Mouse (Mus musculus) heart, embryonic 11.5 days (tissue): Measurements from ENCODE around the gene Ctxn2. TPM values are rescaled to one million over a fixed set of nuclear protein-coding genes. Genes with fewer than 3 reads are reported as not detected.

Experiments used
- ATAC-seq: fragments of 200-750 bp; cut with Nextera tagmentation; replicated peaks from 2 replicates; pipeline ENCODE4 v1.8.0; 2017; ENCODE audit warnings: moderate library complexity; ENCODE audit not compliant: insufficient number of reproducible peaks, low FRiP score, low TSS enrichment
- H3K27ac ChIP-seq: fragments of 300-500 bp; sonication (generic); 2 replicates; pipeline ENCODE4 v1.5.1; 2014; ENCODE audit warnings: mild to moderate bottlenecking, low read depth, low read length
- H3K27me3 ChIP-seq: fragments of 300-500 bp; sonication (generic); 2 replicates; pipeline ENCODE4 v1.6.1; 2014; ENCODE audit warnings: mild to moderate bottlenecking, low read length, mixed read lengths; ENCODE audit not compliant: control insufficient read depth, insufficient read depth
- H3K36me3 ChIP-seq: fragments of 300-500 bp; sonication (generic); 2 replicates; pipeline ENCODE4 v1.6.1; 2014; ENCODE audit warnings: mild to moderate bottlenecking, low read length, moderate library complexity, mixed read lengths; ENCODE audit not compliant: control insufficient read depth, insufficient read depth
- H3K4me1 ChIP-seq: fragments of 300-500 bp; sonication (generic); 2 replicates; pipeline ENCODE4 v1.6.1; 2014; ENCODE audit warnings: low read length; ENCODE audit not compliant: control insufficient read depth, insufficient read depth
- H3K4me2 ChIP-seq: fragments of 300-500 bp; sonication (generic); 2 replicates; pipeline ENCODE4 v1.6.1; 2014; ENCODE audit warnings: mild to moderate bottlenecking, moderate library complexity
- H3K4me3 ChIP-seq: fragments of 300-500 bp; sonication (generic); 2 replicates; pipeline ENCODE4 v1.5.1; 2014; ENCODE audit warnings: low read depth, low read length
- H3K9ac ChIP-seq: fragments of 300-500 bp; sonication (generic); 2 replicates; pipeline ENCODE4 v1.6.1; 2014; ENCODE audit warnings: mild to moderate bottlenecking, low read depth, low read length, moderate library complexity
- H3K9me3 ChIP-seq: fragments of 300-500 bp; sonication (generic); replicated peaks from 2 replicates; pipeline ENCODE4 v1.6.1; 2016; ENCODE audit warnings: low read length; ENCODE audit not compliant: control insufficient read depth
- WGBS: fragments of 180-500 bp; shearing (Covaris S2); extraction: QIAGEN DNeasy Blood & Tissue Kit; methylation state at CpG from one replicate; pipeline ENCODE4 v1.1.7; 2014; ENCODE audit not compliant: insufficient replicate concordance; 5-methylcytosine and 5-hydroxymethylcytosine counted together
- polyA plus RNA-seq: library from polyadenylated mRNA; unstranded; fragments of >200 nt; fragmentation: Nextera tagmentation; extraction: Ambion mirVana; gene quantifications from 2 replicates; pipeline ENCODE4 v1.2.1, GENCODE M21; 2014

The Ctxn2 gene
- polyA plus RNA-seq, 1 experiment from 2014 or later, result not detected

GRCm38 (mm10) chr2:125162012-125162470 is 25.5 kb downstream of the Ctxn2 start:
- Histone ChIP-seq H3K27ac (no peak overlapping the region), H3K9me3 (no peaks in the 10 kb centered on the region), H3K4me3 (no peak overlapping the region), H3K4me1 (no peaks in the 10 kb centered on the region), H3K4me2 (no peak overlapping the region), H3K9ac (no peak overlapping the region), H3K36me3 (no peaks in the 10 kb centered on the region), H3K27me3 (no peaks in the 10 kb centered on the region)
- no peak for ATAC-seq
- 70% methylated on average over 4 of the region's 4 CpGs for WGBS

GRCm38 (mm10) chr2:125178225-125178798 is 41.8 kb downstream of the Ctxn2 start:
- Histone ChIP-seq H3K36me3 (no peaks in the 10 kb centered on the region), H3K4me1 (no peaks in the 10 kb centered on the region), H3K4me3 (no peak overlapping the region), H3K4me2 (no peak overlapping the region), H3K27ac (no peak overlapping the region), H3K9me3 (no peaks in the 10 kb centered on the region), H3K27me3 (no peaks in the 10 kb centered on the region), H3K9ac (no peak overlapping the region)
- WGBS, result 70% methylated on average over 7 of the region's 7 CpGs
- ATAC-seq, result no peak

- no peak for ATAC-seq
- no peaks in the 10 kb centered on the region for H3K27me3 ChIP-seq
- no peak overlapping the region for H3K4me3 ChIP-seq
- no peaks in the 10 kb centered on the region for H3K4me1 ChIP-seq
- 79% methylated on average over 11 of the region's 11 CpGs for WGBS
- no peaks in the 10 kb centered on the region for H3K36me3 ChIP-seq
- no peak overlapping the region for H3K9ac ChIP-seq
- no peak overlapping the region for H3K4me2 ChIP-seq
- H3K9me3 ChIP-seq, result no peaks in the 10 kb centered on the region
- H3K27ac ChIP-seq, result no peak overlapping the region
Measured at GRCm38 (mm10) chr2:125187904-125188303, 51.4 kb downstream of the Ctxn2 start.

DNA sequence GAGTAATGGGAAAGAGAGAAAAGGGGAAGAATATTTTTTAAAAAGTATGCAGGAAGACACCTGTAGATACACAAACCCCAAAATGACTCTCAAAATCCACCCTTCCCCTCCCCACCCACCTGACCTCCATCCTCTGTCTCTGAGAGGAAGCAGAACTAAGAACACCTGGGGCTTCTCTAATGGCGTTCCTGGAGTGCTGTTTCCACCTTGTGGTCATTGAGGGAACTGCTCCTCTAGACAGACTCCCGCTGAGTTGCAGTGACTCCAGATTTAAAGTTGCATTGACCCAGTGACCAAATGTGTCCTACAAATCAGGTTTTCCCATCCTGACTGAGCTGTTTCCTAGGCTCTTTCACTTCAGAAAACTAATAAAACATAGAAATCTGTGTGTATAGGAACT is 52.7 kb downstream of the Ctxn2 start:
- Histone ChIP-seq H3K9me3 (no peaks in the 10 kb centered on the region), H3K36me3 (no peaks in the 10 kb centered on the region), H3K4me2 (no peak overlapping the region), H3K9ac (no peak overlapping the region), H3K27ac (no peak overlapping the region), H3K4me3 (no peak overlapping the region), H3K27me3 (no peaks in the 10 kb centered on the region), H3K4me1 (no peaks in the 10 kb centered on the region)
- ATAC-seq, result no peak
- WGBS, result 0% methylated on average over 2 of the region's 2 CpGs

GRCm38 (mm10) chr2:125192905-125193304 is 56.4 kb downstream of the Ctxn2 start:
- no peaks in the 10 kb centered on the region for H3K27me3 ChIP-seq
- H3K4me2 ChIP-seq, result no peak overlapping the region
- no peak overlapping the region for H3K9ac ChIP-seq
- H3K27ac ChIP-seq, result no peak overlapping the region
- ATAC-seq, result no peak
- H3K4me1 ChIP-seq, result no peaks in the 10 kb centered on the region
- H3K36me3 ChIP-seq, result no peaks in the 10 kb centered on the region
- no peaks in the 10 kb centered on the region for H3K9me3 ChIP-seq
- H3K4me3 ChIP-seq, result no peak overlapping the region

- Histone ChIP-seq H3K27ac (no peak overlapping the region), H3K9ac (no peak overlapping the region), H3K4me3 (no peak overlapping the region), H3K9me3 (no peaks in the 10 kb centered on the region), H3K36me3 (no peaks in the 10 kb centered on the region), H3K4me1 (no peaks in the 10 kb centered on the region), H3K27me3 (no peaks in the 10 kb centered on the region), H3K4me2 (no peak overlapping the region)
- ATAC-seq, result no peak
- 70% methylated on average over 7 of the region's 7 CpGs for WGBS
Measured at GRCm38 (mm10) chr2:125196771-125197170, 60.3 kb downstream of the Ctxn2 start.

Other genes with a start within 250 kb of the Ctxn2 start
- gene Slc24a5, start 68.6 kb upstream of the Ctxn2 start, polyA plus RNA-seq, result 4.2 and 4.9 TPM in 2 replicates
- 88.8 and 90.4 TPM in 2 replicates for gene Myef2, start 13.0 kb upstream of the Ctxn2 start, polyA plus RNA-seq
- gene Slc12a1, start 15.8 kb downstream of the Ctxn2 start, polyA plus RNA-seq, result not detected in 2 replicates
- gene Dut, start 110.5 kb downstream of the Ctxn2 start, polyA plus RNA-seq, result 148 and 156 TPM in 2 replicates